Mouse (Mus musculus) kidney, adult 9 months (tissue): ENCODE measurements around the gene Smoc2.
A peak's percentile ranks its signal among the peaks of the same experiment; 100 is the strongest.

Source experiments
- DNase-seq: peaks from one replicate; pipeline ENCODE4 v3.0.0; 2022

The Smoc2 gene

DNA sequence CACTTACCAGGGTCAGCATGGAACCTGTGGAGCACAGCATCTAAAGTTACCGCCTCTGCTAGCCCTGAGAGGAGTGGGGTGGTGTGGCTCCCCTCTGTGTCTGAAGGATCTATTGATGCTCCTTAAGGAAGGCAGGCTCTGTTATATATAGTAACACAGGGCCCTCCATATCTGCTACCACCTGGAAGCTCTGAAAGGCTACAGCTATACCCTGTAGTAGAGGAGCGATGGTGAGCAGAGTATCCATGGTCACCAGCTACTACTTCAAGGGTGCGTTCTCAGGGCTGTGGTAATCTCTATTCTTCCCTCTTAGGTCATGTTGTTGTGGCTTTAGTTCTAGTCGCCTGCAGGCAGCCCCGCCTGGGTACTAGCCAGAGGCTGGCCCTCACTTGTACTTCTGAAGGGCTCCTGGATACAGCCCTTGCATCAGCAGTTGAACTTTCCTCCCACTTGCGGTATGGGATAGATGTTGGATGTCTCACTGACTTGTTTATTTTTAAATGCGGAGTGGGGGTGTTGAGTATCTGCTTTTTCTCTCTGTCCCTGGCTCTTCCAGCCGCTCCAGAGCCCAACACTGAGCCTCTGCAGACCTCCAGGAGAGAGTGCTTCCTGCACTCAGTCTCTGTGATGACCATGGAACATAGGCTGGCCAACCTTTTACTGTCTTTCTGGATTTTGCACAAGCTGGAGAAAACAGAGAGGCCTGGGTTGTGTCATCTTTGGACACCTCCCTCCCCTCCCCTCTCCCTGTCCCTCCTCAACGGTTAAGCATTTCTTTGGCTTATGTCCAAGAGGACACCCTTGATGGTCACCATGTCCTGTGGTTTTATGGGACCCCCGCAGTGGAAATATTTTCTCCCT, 74.1 kb downstream of the Smoc2 start:
- no peak for DNase-seq

DNA sequence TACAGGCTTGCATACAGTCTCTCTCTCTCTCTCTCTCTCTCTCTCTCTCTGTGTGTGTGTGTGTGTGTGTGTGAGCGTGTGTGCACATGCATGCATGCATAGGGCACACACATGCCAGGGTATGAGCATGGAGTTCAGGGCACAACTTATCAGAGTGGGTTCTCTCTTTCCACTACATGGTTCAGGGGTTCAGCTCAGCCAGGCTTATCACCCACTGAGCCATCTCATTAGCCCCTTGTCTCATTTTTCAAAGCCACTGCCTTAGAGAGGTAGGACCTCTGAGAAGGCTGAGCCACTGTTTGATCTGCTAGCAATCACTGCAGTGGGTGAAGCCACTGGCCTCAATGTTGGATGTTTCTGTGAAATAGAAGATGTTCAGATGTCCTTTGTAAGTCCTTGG, 82.2 kb downstream of the Smoc2 start:
- no peak for DNase-seq

DNA sequence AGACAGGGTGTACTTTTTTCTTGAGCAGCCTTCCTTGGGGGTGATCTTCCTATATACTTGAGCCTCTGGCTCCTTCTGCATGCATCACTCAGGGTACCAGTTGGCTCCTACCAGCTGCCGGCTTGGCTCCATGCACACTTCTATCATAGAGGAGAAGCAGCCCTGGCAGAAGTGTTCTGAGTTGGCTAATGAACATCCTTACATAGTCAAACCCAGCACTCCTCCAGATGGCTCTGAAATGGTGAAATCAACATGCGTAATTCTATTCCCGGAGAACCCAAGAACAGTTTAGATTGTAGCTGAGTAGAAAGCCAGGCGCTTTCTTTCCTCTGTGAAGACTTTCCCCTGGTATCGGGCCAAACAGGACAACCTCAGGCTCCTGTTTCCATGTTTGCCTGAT, 91.2 kb downstream of the Smoc2 start:
- DNase-seq: no peak

DNA sequence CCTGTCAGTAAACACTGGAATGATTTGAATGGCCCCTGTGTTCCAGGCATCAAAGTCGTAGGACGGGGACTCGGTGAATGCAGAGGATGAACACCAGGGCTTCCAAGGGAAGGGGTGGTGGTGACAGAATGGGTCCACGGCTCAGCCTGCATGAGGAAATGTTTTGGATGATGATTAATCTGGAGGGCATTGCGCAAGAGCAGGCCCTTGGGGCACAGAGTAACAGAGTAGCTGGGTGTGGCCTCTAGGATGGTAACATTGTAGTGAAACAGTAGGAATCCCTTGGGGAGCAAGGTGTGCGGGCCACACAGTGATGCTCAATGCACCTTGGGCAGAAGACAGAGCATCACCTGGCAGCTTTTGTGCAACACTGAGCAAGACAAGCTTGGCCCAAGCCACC, 92.3 kb downstream of the Smoc2 start:
- peak; percentile 74 for DNase-seq

DNA sequence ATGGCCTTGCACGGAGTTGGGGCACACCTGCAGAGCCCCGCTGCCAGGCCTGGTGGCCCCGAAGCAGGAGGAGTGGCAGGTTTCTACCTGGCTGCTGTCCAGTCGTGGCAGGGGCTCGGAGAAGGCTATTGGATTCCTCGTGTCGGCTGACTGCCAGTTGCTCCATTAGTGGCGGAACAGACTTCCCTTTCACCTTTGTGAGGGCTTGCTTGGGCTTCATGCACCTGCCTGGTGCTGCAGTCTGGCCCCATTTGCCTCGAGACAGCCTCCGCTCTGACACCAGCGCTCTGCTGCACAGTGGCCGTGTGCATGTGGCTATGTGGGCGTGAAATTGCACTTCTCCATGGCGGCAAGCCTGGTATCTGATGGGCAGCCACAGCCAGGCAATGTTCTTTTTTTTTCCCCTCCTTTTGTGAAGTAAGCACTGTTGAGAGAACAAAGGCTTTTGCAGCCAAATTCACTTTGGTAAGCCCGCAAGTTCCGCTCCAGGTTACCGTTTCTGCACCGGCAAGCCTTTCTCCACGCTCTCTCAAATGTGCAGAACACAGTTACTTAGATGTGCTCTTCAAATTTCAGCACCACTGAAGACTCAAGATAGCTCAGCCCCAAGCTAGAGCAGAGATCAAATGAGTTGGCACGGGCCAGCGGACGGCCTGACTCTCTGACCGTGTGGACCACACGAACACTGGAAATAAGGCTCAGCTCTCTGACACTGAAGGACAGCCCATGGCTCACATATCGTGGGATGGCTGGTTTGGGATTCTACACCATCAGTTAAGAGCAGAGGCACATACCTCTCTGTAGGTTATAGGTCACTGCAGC, 93.2 kb downstream of the Smoc2 start:
- DNase-seq: peak; percentile 19

DNA sequence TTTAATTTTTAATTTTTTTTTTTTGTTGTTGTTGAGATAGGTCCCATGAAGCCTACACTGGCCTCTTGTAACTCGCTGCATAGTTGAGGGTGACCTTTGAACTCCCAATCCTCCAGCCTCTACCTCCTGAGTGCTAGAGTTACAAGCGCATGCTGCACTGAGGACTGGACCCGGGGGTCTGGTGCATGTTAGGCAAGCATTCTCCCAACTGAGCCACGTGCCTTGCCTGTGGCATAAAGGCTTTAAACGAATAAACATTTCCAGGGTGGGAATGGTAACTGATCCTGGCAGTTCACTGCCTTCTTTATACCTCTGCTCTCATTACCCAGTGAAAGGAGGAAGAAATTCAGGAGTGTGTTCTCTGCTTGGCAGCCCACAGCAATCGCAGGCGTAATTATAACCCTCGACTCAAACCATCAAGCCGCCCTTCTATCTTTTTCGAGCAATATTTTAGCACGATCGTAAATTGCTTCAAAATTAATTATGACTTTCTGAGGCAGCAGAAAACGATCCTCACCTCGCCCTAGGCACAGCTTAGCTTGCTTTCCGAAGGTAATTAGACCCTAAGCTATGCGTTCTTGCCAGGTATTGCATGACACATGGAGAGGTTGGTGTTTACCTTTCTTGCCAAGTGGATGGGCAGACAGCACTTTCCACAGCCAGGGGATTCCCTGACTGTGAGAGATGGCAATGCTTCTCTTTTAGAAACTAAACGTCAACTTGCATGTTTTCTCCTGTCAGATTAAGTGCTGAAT, 99.6 kb downstream of the Smoc2 start:
- no peak for DNase-seq

DNA sequence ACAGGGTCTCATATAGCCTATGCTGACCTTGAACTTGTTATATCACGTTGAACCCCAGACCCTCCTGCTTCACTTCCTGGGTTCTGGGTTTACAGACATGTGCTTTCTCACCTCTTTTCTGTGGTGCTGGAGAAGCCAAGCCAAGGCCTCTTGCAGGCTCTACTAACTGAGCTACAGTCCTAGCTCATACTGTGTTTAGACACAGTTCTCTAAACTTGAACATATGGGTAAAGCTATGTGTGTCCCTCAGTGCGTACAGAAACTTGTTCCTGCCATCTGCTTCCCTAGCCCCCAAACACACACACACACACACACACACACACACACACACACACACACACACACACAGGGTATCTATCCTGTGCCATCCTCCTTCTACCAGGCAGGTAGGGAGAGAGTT, 100.2 kb downstream of the Smoc2 start:
- DNase-seq: no peak

DNA sequence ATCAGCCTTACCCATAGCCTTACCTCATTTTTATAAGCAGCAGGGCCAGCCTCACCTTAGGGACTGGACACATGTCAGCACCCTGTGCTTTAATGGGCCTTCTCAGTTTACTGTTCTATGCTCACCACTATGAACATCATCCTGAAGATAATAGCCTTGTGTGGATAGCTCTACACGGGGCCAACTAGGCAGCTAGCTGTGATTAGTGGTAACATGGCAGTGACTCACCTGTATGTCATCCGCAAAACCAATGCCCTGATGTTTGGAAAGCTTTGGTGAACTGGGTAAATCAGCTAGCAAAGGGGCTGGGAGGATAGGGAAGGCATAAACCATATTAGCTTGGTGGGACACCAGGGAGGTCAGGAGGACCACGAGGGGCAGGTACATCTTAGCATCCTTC, 100.7 kb downstream of the Smoc2 start:
- DNase-seq: no peak

DNA sequence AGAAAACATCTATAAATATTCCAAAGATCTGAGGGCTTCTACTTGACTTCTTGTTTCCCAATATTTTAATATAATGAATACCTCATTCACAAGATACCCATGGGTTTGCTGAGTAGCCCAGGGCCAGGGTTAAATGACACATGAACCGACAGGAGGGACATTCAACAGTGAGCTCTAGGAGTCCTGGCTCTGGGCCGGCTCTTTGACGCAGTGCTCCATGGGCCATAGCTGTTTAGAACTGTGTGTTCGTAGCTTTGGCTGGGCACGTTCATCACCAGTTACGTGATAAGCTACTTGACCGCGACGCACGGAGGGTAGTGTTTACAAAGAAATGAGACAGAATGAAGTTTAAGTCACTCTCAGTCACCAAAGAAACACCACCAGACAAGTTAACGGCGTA, 101.2 kb downstream of the Smoc2 start:
- no peak for DNase-seq

DNA sequence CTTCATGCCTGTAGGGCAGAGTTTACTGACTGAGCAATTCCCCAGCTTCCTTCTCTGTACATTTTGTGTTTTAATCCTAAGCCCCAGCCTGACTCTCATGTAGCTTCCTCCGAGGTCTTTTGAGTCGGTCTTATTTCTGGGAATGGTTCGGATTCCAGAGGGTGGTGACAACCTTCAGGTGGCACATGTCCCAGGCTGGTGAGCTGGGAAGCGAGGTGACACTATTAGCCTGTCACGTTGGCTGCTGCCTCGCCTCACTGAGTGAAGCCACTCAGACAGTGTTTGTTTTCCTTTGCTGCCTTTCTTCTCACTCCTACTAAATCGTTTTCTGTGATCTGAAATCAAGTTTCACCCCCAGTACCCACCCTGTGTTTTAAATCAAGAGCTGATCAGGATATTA, 102.2 kb downstream of the Smoc2 start:
- no peak for DNase-seq

DNA sequence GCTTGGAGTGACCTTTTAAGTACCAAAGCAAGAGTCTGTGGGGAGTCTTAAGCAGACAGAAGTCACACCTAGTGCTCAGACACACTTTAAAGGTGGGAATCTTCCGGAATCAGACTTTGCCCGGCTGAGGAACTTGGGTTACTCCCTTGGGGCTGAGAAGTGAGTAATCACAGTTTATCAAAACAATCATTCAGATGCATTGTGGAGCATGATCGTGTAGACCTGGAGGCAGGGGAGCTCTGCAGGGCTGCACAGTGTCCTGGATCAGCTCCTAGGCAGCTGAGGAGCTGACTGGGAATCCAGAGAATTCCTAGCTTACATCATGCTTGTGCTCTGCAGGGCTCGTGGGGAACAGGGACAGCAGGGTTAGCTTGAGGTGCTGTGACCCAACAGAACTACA, 104.7 kb downstream of the Smoc2 start:
- DNase-seq: no peak

DNA sequence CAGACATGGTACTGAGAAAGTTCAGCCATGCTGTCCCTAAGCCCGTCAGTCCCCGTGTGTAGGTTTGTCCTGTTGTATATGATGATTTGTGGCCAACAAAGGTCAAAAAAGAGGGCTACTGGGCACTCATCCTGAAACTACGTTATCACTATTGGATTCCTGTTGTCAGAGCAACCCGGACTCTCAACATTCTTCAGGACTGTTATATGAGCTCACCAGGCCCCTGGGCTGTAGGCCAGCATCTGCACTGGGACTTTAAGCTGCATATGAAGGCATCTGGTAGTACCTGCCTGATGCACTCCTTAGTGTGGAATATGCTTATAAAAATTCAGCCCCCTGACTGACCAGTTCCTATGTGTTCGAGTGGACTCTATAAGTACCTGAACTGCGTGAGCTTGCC, 105.7 kb downstream of the Smoc2 start:
- no peak for DNase-seq

DNA sequence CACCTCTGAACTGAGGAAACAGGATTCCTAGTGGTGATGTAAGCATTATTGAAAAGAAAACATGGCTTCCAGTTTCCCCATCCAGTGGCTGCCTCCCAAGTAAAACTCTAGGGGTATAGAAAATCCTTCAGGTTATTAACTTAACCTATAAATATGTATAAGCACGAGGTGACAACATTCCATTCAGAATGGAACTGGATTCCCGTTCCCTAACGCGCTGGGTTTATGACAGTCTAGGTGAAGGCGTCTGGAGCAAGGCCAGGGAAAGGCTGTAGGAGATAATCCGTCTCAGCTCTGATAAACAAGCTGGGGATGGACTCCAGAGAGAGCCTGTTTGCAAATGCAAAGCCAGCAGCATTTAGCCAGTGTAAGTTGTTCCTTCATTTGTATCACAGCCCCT, 108.0 kb downstream of the Smoc2 start:
- no peak for DNase-seq

DNA sequence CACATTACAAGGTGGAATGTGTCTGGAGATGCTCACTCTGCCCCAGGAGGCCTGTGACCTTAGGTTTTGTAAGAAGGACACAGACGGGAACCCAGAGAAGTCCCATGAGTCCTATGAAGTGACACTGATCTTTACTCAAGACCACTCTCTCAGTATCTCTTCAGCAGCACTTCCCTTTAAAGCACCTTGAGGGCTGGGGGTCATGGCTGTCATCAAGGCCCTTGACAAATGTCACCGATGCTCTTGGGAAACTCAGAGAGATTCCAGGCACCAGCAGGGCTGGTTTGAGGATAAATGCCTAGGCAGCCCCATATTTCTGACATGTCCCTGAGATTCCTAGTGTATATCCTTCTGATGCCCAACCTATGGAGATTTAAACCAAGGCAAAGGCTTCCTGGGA, 113.1 kb downstream of the Smoc2 start:
- no peak for DNase-seq

DNA sequence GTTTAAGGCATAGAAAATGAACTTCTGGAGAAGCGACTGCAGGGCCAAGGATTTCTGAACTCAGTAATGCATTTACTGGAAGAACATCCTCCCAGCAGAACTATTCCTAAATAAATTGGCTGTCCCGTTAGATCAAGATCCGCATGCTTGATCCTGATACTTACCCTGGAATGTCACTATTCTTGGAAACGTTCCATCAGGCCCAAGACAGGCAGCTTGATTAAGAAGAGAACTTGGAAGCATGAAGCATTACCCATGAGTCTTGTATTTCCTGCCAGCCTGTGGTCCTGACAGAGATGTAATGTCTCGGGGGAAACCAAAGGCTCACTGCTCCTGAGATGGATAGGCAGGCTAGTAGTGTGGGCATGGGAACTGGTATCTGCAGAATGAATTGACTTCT, 115.6 kb downstream of the Smoc2 start:
- DNase-seq: peak; percentile 32

DNA sequence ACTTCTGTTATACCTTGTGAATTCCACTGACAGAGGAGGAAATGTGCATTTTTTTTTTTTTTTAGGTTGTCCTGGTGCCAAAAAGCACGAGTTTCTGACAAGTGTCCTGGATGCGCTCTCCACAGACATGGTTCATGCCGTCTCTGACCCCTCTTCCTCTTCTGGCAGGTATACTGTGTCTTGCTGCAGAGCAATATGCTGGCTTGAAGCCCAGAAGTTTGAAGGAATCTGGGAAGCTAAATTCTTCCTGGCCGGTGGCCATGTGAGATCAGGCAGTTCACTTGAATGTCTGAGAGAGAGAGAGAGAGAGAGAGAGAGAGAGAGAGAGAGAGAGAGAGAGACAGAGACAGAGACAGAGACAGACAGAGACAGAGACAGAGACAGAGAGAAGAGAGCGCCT, 118.2 kb downstream of the Smoc2 start:
- peak; percentile 86 for DNase-seq

DNA sequence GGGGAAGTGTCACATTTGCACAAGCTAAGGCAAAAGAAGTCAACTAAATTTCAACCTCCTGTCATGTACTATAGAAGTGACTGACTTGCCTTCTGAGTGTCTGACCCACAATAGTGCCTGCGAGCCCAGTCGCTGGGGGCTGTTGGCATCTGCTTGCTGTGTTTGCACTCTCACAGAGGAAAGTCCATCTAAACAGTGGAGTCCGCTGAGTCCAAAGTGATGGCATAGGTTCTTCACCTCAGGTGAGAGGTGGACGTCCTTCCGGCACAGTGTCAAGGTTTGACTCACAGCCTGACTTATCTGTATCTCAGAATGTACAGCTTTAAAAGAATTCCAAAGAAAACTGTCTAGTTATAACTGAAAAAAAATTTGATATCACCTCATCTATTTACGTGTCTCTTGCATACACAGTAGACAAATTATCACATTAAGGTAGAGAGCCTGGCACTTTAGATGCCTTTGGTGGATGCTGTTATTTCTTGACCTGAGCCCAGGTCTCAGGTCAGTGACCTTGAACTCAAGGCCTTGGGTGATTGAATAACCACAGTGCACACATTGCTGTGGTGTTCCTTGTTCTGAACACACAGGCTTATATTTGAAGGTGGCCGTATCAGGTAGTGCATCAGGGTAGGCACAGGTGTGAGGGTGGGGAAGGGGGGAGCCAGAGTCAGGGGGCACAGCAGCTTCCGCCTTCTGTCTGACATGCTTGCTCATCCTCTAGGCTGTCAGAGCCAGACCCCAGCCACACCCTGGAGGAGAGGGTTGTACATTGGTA, 119.5 kb downstream of the Smoc2 start:
- peak; percentile 28 for DNase-seq

DNA sequence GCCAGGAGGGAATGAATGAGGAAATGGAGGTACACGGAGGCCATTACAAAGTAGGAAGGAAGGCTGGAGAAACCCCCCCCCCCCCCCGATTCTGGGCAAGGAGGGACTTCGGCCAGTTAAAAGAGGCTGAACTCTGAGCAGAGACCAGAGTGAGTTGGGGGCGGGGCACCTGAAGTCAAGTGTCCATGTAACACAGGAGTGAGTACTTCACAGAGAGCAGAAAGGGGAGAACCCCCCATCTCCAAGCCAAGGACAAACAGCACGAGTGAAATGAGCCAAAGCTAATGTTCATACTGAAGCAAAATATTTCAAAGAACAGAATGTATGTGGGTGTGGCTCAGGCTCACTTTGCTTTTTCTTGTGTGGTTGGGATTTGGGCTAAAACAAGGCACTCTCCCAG, 121.7 kb downstream of the Smoc2 start:
- peak; percentile 14 for DNase-seq

DNA sequence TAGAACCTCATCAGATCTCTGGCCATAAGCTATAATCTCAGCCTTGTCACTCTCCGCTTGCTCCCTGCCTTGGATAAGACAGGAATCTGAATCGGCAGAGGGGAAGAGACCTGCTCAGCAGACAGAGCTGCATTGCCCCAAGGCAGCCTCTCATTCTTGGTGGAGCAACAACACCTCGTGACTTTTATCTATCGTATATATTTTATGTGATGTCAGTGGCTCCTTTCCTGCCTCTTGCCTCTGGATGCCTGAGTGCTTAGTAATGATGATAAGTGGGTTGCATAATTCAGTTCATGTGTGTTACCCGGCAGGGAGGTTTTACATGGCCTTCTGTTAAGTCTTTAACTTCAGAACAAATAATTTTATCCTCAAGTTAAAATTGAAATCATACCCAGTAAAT, 128.6 kb downstream of the Smoc2 start:
- DNase-seq: no peak

DNA sequence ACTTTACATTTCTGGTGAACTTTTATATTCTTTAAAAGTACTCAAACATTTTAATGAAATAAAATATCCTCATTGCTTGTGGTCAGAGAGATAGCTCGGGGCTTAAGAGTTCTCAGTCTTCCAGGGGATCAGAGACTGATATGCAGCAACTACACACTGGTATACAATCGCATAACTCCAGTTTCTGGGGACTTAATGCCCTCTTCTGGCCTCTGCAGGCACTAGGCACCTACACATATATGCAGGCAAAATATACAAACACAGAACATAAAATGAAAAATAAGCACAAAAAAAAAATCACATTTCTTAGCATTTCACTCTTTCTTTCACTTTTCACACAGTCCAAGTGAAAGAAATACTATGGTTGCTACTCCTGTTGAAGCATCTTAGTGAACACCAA, 133.2 kb downstream of the Smoc2 start:
- DNase-seq: no peak

DNA sequence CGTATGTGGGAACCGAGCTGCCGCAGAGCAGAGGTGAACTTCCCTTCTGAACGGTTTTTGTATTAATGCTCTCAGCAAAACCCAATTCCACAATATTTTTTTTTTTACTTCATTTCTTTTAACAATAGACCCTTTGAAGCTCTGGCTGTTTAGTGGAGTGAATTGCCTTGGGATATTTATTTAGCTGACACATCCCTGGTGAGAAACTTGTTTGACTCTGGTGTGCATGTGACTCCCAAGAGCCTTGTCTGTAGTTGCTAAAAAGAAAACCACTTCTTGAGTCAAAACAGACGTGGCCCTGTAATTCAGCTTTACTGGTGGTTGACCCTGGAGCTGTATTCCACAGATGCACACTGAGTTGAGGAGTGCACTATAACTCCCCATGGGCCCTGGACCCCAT, 135.2 kb downstream of the Smoc2 start:
- DNase-seq: no peak

DNA sequence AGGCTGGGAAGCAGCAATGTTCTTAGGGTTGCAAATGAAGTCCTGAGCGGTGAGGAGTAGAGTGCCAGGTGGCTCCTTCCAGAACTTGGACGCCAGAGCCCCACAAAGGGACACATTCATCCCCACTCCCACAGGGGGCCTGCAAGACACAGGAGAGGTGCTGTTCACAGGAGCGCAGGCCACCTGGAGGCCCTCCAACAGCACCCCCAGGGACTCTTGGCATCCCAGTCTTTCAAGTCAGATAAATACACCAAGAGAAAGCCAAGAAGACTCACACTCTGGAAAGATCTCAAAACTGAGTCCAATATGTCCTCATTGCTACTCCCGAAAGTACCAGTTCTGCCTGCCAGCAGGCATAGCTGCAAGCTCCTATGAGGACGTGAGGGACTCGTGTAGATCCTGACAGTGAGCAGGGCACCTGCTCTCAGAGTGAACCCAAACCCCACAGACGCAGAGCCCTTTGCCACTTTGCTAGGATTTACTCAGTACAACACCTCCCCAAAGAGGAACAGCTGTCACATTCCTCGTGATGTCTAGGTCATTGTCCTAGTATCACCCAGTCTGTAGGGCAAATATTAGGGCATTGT, 141.2 kb downstream of the Smoc2 start:
- no peak for DNase-seq
